Mouse (Mus musculus) heart, adult 2 months (tissue): Measurements from ENCODE around the gene Pheta1.

Experiments used
- CTCF ChIP-seq: fragments of 200-600 bp; IDR thresholded peaks from 2 replicates; pipeline ENCODE4 v1.8.1; 2022; ENCODE audit warnings: antibody characterized with exemption, mild to moderate bottlenecking, moderate library complexity
- POLR2A ChIP-seq: fragments of 200-500 bp; IDR thresholded peaks from 2 replicates; pipeline ENCODE4 v1.6.1; 2011; ENCODE audit warnings: mild to moderate bottlenecking, low read depth, low read length, control low read depth; ENCODE audit not compliant: insufficient read depth

DNA sequence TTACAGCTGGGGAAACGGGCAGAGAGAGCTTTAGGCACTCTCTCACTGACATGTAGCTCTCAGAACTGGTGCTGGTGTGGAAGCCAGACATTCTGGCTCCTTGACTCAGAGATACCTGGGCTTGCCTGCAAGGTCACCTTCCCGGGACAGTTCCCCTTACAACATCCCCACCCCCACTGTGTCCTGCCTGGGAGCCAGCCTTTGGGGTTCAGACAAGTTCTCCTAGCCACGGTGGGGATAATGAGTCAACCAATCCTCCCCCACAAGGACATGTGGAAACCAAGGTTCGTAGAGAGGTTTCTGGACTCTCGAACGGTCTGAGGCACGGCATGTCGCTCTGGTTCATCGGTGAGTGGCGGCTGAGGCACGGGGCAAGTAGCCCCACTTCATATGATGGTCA is 8.0 kb downstream of the Pheta1 start:
- TF ChIP-seq CTCF (no peak), POLR2A (no peak)
